Mouse (Mus musculus) intestine, postnatal 0 days (tissue): Measurements from ENCODE around the gene Ak8. TPM values are rescaled to one million over a fixed set of nuclear protein-coding genes. Genes with fewer than 3 reads are reported as not detected.

ENCODE experiments used
- ATAC-seq: fragments of 200-750 bp; cut with Nextera tagmentation; 2 replicates; pipeline ENCODE4 v1.8.0; 2017; ENCODE audit warnings: mild to moderate bottlenecking, moderate TSS enrichment, moderate library complexity
- H3K27ac ChIP-seq: fragments of 300-500 bp; sonication (generic); 2 replicates; pipeline ENCODE4 v1.5.1; 2014; ENCODE audit warnings: mild to moderate bottlenecking, low read depth, low read length, moderate library complexity
- H3K27me3 ChIP-seq: fragments of 300-500 bp; sonication (generic); replicated peaks from 2 replicates; pipeline ENCODE4 v1.6.1; 2014; ENCODE audit warnings: low read length, mixed read lengths; ENCODE audit not compliant: control insufficient read depth, insufficient read depth
- H3K36me3 ChIP-seq: fragments of 300-500 bp; sonication (generic); 2 replicates; pipeline ENCODE4 v1.6.1; 2014; ENCODE audit warnings: mild to moderate bottlenecking, moderate library complexity; ENCODE audit not compliant: control insufficient read depth, insufficient read depth
- H3K4me1 ChIP-seq: fragments of 300-500 bp; sonication (generic); replicated peaks from 2 replicates; pipeline ENCODE4 v1.6.1; 2014; ENCODE audit warnings: antibody characterized with exemption, low read length, mixed read lengths; ENCODE audit not compliant: control insufficient read depth, insufficient read depth
- H3K4me2 ChIP-seq: fragments of 300-500 bp; sonication (generic); replicated peaks from 2 replicates; pipeline ENCODE4 v1.6.1; 2014; ENCODE audit warnings: low read depth, mild to moderate bottlenecking, moderate library complexity
- H3K4me3 ChIP-seq: fragments of 300-500 bp; sonication (generic); 2 replicates; pipeline ENCODE4 v1.5.1; 2014; ENCODE audit warnings: low read depth, low read length
- H3K9ac ChIP-seq: fragments of 300-500 bp; sonication (generic); 2 replicates; pipeline ENCODE4 v1.6.1; 2014; ENCODE audit warnings: mild to moderate bottlenecking, low read depth, low read length
- H3K9me3 ChIP-seq: fragments of 300-500 bp; sonication (generic); 2 replicates; pipeline ENCODE4 v1.6.1; 2016; ENCODE audit warnings: mixed run types; ENCODE audit not compliant: control insufficient read depth
- CTCF ChIP-seq: sonication (generic); IDR thresholded peaks from 2 replicates; pipeline ENCODE4 v1.5.1; 2016; ENCODE audit warnings: low read depth, mild to moderate bottlenecking, control low read depth, antibody characterized with exemption, moderate library complexity
- WGBS: fragments of 180-500 bp; shearing (Covaris S2); extraction: QIAGEN DNeasy Blood & Tissue Kit; methylation state at CpG from one replicate; pipeline ENCODE4 v1.1.7; 2014; 5-methylcytosine and 5-hydroxymethylcytosine counted together
- polyA plus RNA-seq: library from polyadenylated mRNA; unstranded; fragments of >200 nt; fragmentation: Nextera tagmentation; extraction: Ambion mirVana; gene quantifications from 2 replicates; pipeline ENCODE4 v1.2.1, GENCODE M21; 2015

The Ak8 gene
- polyA plus RNA-seq, 1 experiment from 2014 or later = not detected

GRCm38 (mm10) chr2:28756201-28756600, 56.2 kb downstream of the Ak8 start:
- no peaks in the 10 kb centered on the region for H3K27me3 ChIP-seq
- H3K27ac ChIP-seq = no peak overlapping the region
- WGBS = 46% methylated on average over 4 of the region's 4 CpGs
- no peak for ATAC-seq
- peak; percentile 84 for TF ChIP-seq CTCF
- no peaks in the 10 kb centered on the region for H3K36me3 ChIP-seq
- H3K4me1 ChIP-seq = no peaks in the 10 kb centered on the region
- H3K9me3 ChIP-seq = no peaks in the 10 kb centered on the region
- no peak overlapping the region for H3K4me2 ChIP-seq
- no peak overlapping the region for H3K9ac ChIP-seq
- no peak overlapping the region for H3K4me3 ChIP-seq

- Histone ChIP-seq H3K9me3 (no peaks in the 10 kb centered on the region), H3K4me2 (no peak overlapping the region), H3K4me3 (no peak overlapping the region), H3K27me3 (no peaks in the 10 kb centered on the region), H3K36me3 (no peaks in the 10 kb centered on the region), H3K27ac (no peak overlapping the region), H3K4me1 (no peaks in the 10 kb centered on the region), H3K9ac (no peak overlapping the region)
- no peak for TF ChIP-seq CTCF
- WGBS = 53% methylated on average over 4 of the region's 4 CpGs
- no peak for ATAC-seq
Observed at GRCm38 (mm10) chr2:28759441-28759840, 59.5 kb downstream of the Ak8 start.

DNA sequence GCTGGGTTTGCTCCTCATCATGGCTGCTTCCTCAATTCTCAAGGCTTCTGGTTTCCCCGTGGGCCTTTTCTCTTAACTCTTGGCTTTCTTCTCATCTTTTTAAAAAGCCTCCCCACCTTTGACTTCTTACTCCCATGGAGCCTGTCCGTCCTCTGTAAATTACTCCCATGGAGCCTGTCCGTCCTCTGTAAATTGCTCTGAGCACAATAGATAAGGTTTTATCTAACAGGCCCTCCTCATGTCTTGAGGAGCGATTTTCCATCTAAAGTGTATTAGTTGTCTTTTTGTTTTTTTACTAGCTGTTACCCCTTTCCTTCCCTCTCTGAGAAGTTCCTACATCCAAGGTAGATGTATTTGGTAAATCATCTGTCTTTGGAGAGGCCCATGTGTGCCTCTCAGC, 66.6 kb downstream of the Ak8 start:
- Histone ChIP-seq H3K4me1 (0 out of 2 replicates have a peak, but pooled peaks cover 2% of the 10 kb centered on the region), H3K9me3 (no peaks in the 10 kb centered on the region), H3K4me3 (no peak overlapping the region), H3K9ac (no peak overlapping the region), H3K27ac (no peak overlapping the region), H3K36me3 (no peaks in the 10 kb centered on the region), H3K27me3 (no peaks in the 10 kb centered on the region), H3K4me2 (no peak overlapping the region)
- WGBS = 66% methylated on average over 4 of the region's 4 CpGs
- no peak for TF ChIP-seq CTCF
- no peak for ATAC-seq

- Histone ChIP-seq H3K9ac (no peak overlapping the region), H3K4me3 (no peak overlapping the region), H3K4me1 (0 out of 2 replicates have a peak, but pooled peaks cover 2% of the 10 kb centered on the region), H3K4me2 (no peak overlapping the region), H3K27me3 (no peaks in the 10 kb centered on the region), H3K9me3 (no peaks in the 10 kb centered on the region), H3K27ac (no peak overlapping the region), H3K36me3 (no peaks in the 10 kb centered on the region)
- ATAC-seq = no peak
- no peak for TF ChIP-seq CTCF
- 83% methylated on average over 2 of the region's 2 CpGs for WGBS
Observed at GRCm38 (mm10) chr2:28767041-28767440, 67.1 kb downstream of the Ak8 start.

GRCm38 (mm10) chr2:28770697-28771096, 70.7 kb downstream of the Ak8 start:
- no peak for ATAC-seq
- 5% methylated on average over 5 of the region's 5 CpGs for WGBS
- H3K4me3 ChIP-seq = no peak overlapping the region
- H3K4me1 ChIP-seq = 0 out of 2 replicates have a peak, but pooled peaks cover 2% of the 10 kb centered on the region
- no peak overlapping the region for H3K9ac ChIP-seq
- H3K36me3 ChIP-seq = no peaks in the 10 kb centered on the region
- no peak overlapping the region for H3K27ac ChIP-seq
- peak overlapping the region; percentile 18; the same call in 1 of the 2 replicates for H3K4me2 ChIP-seq
- no peak for TF ChIP-seq CTCF
- no peaks in the 10 kb centered on the region for H3K27me3 ChIP-seq
- no peaks in the 10 kb centered on the region for H3K9me3 ChIP-seq

GRCm38 (mm10) chr2:28774073-28774472, 74.1 kb downstream of the Ak8 start:
- Histone ChIP-seq H3K36me3 (no peaks in the 10 kb centered on the region), H3K9ac (no peak overlapping the region), H3K4me2 (no peak overlapping the region), H3K27ac (no peak overlapping the region), H3K4me1 (0 out of 2 replicates have a peak, but pooled peaks cover 2% of the 10 kb centered on the region), H3K27me3 (no peaks in the 10 kb centered on the region), H3K9me3 (no peaks in the 10 kb centered on the region), H3K4me3 (no peak overlapping the region)
- WGBS = 48% methylated on average over 8 of the region's 8 CpGs
- TF ChIP-seq CTCF = no peak
- no peak for ATAC-seq

- H3K9ac ChIP-seq = no peak overlapping the region
- WGBS = 49% methylated on average over 2 of the region's 2 CpGs
- no peak overlapping the region for H3K4me2 ChIP-seq
- no peak overlapping the region for H3K4me3 ChIP-seq
- H3K36me3 ChIP-seq = no peaks in the 10 kb centered on the region
- H3K27me3 ChIP-seq = no peaks in the 10 kb centered on the region
- no peak overlapping the region for H3K27ac ChIP-seq
- peak; percentile 56 for TF ChIP-seq CTCF
- H3K4me1 ChIP-seq = no peaks in the 10 kb centered on the region
- no peak for ATAC-seq
- H3K9me3 ChIP-seq = no peaks in the 10 kb centered on the region
Observed at GRCm38 (mm10) chr2:28776728-28777127, 76.8 kb downstream of the Ak8 start.
